11 mouse cellular contexts compared by ENCODE assay signal in the genomic region with DNA sequence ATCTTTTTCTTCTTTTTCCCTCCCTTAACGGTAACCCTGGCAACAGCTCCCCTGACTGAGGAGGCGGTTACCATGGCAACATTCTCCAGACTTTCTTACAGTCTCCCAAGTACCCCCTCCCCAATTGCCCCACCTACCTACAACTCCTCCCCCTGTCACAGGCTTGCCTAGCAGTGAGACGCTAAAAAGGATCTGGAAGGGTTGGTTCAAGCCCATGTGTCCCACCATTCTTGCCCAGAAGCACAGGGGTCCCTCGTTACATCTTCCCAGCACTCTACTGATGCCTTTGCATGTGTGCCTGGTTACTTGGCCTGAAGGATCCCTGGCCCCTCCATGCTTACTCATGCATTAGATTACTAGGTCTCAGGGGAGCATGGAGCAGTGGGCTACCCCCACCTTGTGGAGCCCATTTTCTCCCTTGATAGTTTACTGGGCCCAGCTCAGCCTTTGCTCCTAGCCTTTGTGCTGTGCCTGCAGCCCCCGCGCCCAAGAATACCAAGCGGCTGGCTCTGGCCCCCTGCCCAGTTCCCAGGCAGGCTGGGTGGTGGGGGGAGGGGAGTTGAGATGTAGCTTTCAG. TPM values are rescaled to one million over a fixed set of nuclear protein-coding genes. Genes with fewer than 3 reads are reported as not detected.
DNase-seq lines count a peak whose midpoint lies in the region; ATAC-seq and TF ChIP-seq lines count a peak whose summit lies in the region.
"Had no signal": no experiment of that assay in that cellular context is flagged by ENCODE, and none has a peak within 500 bp of the region (broad histone marks: within the 10 kb centered on the region; RNA-seq: fewer than 3 reads in every experiment).

No protein-coding gene starts in this region.

- WGBS in forebrain, embryonic 13.5 days = 6% methylated on average over 7 of the region's 7 CpGs

- H3K4me2 ChIP-seq in forebrain, embryonic 13.5 days = peak overlapping the region; percentile 95
- H3K4me2 ChIP-seq: embryonic facial prominence, embryonic 15.5 days had no signal

- no peak for TF ChIP-seq CTCF in gastrocnemius, adult 2 months (IDR thresholded peaks at IDR 0.05)

- intact Hi-C loops in gastrocnemius, adult 2 months (cut with DNase I) = no loop called here

- H3K36me3 ChIP-seq in forebrain, embryonic 13.5 days (ENCODE audit: poor library complexity, severe bottlenecking) = peaks cover 45% of the 10 kb centered on the region

- no peaks in the 10 kb centered on the region for H3K27me3 ChIP-seq in forebrain, embryonic 13.5 days
- H3K27me3 ChIP-seq: embryonic facial prominence, embryonic 15.5 days had no signal

- peaks cover 69% of the 10 kb centered on the region for H3K4me1 ChIP-seq in forebrain, embryonic 13.5 days

- H3K9me3 ChIP-seq in forebrain, embryonic 13.5 days (replicated peaks) = no peaks in the 10 kb centered on the region
- H3K9me3 ChIP-seq: embryonic facial prominence, embryonic 15.5 days had no signal

- DNase-seq in gastrocnemius, adult 2 months = peak; percentile 64
- no peak for DNase-seq in gastrocnemius, adult 18-20 months (ENCODE audit: low spot score)
- DNase-seq in brain, adult 2 months (ENCODE audit: low read depth, low spot score) = peak; percentile 91
- DNase-seq in layer of hippocampus, postnatal 14 days (ENCODE audit: low spot score in 2 of 2) = peak; percentile 79 to 85
- DNase-seq in neural tube, embryonic 10.5 days (ENCODE audit: extremely low spot score, low spot score) = peak; percentile 44
- no peak for DNase-seq in urinary bladder, postnatal 10 days (ENCODE audit: low spot score)

- ATAC-seq in forebrain, embryonic 13.5 days = peak; percentile 75
- no peak for ATAC-seq in erythroblast, adult 5-6 weeks (replicated peaks; ENCODE audit: low FRiP score, poor library complexity, severe bottlenecking)

- peak overlapping the region; percentile 58 for H3K9ac ChIP-seq in forebrain, embryonic 13.5 days
- H3K9ac ChIP-seq: embryonic facial prominence, embryonic 15.5 days had no signal

- H3K27ac ChIP-seq in gastrocnemius, adult 2 months = peak overlapping the region; percentile 43
- peak overlapping the region; percentile 98 for H3K27ac ChIP-seq in forebrain, embryonic 13.5 days
- H3K27ac ChIP-seq: embryonic facial prominence, embryonic 15.5 days; macrophage had no signal

- H3K4me3 ChIP-seq in gastrocnemius, adult 2 months = no peak overlapping the region
- peak overlapping the region; percentile 24 for H3K4me3 ChIP-seq in forebrain, embryonic 13.5 days
- H3K4me3 ChIP-seq: embryonic facial prominence, embryonic 15.5 days had no signal

RNA-seq across cellular contexts. Expression of a gene that starts 5.6 kb away (rescaled TPM):
- total RNA-seq in gastrocnemius, adult 2 months (2021) = 10 to 100 TPM; 19.5 to 35.2 TPM
- total RNA-seq in gastrocnemius, adult 18-20 months (2021) = 10 to 100 TPM; 20.2 to 33.2 TPM
- polyA plus RNA-seq in forebrain, embryonic 13.5 days (2015; fragmentation: Nextera tagmentation; extraction: Ambion mirVana) = 470 and 471 TPM in 2 replicates
- 100 to 1,000 TPM; 360 to 376 TPM for total RNA-seq in layer of hippocampus, postnatal 14 days (2021)
- total RNA-seq in erythroblast, adult 5-6 weeks (2015; ENCODE audit: low replicate concordance) = 2.5 and 3.1 TPM in 2 replicates
- 2.6 and 5.4 TPM in 2 replicates for total RNA-seq in erythroblast, adult 5-6 weeks (2017; ENCODE audit: low replicate concordance)

RNA-seq across cellular contexts. Expression of a gene that starts 18.7 kb away (rescaled TPM):
- total RNA-seq in gastrocnemius, adult 2 months (2021) = 1,000 to 10,000 TPM; 2,819 to 3,581 TPM
- total RNA-seq in gastrocnemius, adult 18-20 months (2021) = 1,000 to 10,000 TPM; 2,670 to 3,214 TPM
- 4.5 TPM in 2 replicates for polyA plus RNA-seq in forebrain, embryonic 13.5 days (2015; fragmentation: Nextera tagmentation; extraction: Ambion mirVana)
- total RNA-seq in layer of hippocampus, postnatal 14 days (2021) = 1 to 10 TPM; 1.1 to 1.4 TPM
- total RNA-seq in erythroblast, adult 5-6 weeks (2015; ENCODE audit: low replicate concordance) = not detected in 2 replicates
- not detected in 2 replicates for total RNA-seq in erythroblast, adult 5-6 weeks (2017; ENCODE audit: low replicate concordance)
- polyA plus RNA-seq: macrophage had no signal

RNA-seq across cellular contexts. Expression of a gene that starts 53.1 kb away (rescaled TPM):
- total RNA-seq in gastrocnemius, adult 2 months (2021) = 100 to 1,000 TPM; 158 to 193 TPM
- total RNA-seq in gastrocnemius, adult 18-20 months (2021) = 100 to 1,000 TPM; 192 to 193 TPM
- 112 and 125 TPM in 2 replicates for polyA plus RNA-seq in forebrain, embryonic 13.5 days (2015; fragmentation: Nextera tagmentation; extraction: Ambion mirVana)
- total RNA-seq in layer of hippocampus, postnatal 14 days (2021) = 100 to 1,000 TPM in 1 of 2 experiments, 10 to 100 TPM in 1; 97.8 to 104 TPM
- total RNA-seq in erythroblast, adult 5-6 weeks (2015; ENCODE audit: low replicate concordance) = 226 and 232 TPM in 2 replicates
- total RNA-seq in erythroblast, adult 5-6 weeks (2017; ENCODE audit: low replicate concordance) = 600 and 738 TPM in 2 replicates

RNA-seq across cellular contexts. Expression of a gene that starts 57.3 kb away (rescaled TPM):
- under 1 TPM; 0.20 to 0.43 TPM for total RNA-seq in gastrocnemius, adult 2 months (2021)
- under 1 TPM; 0.40 to 0.43 TPM for total RNA-seq in gastrocnemius, adult 18-20 months (2021)
- polyA plus RNA-seq in forebrain, embryonic 13.5 days (2015; fragmentation: Nextera tagmentation; extraction: Ambion mirVana) = 0.10 TPM in 1 of 2 replicates, not detected in the other
- total RNA-seq in layer of hippocampus, postnatal 14 days (2021) = not detected
- total RNA-seq in erythroblast, adult 5-6 weeks (2015; ENCODE audit: low replicate concordance) = not detected in 2 replicates
- not detected in 2 replicates for total RNA-seq in erythroblast, adult 5-6 weeks (2017; ENCODE audit: low replicate concordance)
- polyA plus RNA-seq: C2C12; embryonic facial prominence, embryonic 15.5 days; macrophage had no signal

Comparison
In these comparisons a context has a peak if more than half of its experiments do, and no peak if none do; other contexts are left out.
1. DNase-seq: peak in gastrocnemius, adult 2 months (single experiment), brain, adult 2 months (single experiment), layer of hippocampus, postnatal 14 days (2 of 2) and neural tube, embryonic 10.5 days (single experiment); none in gastrocnemius, adult 18-20 months (single experiment) and urinary bladder, postnatal 10 days (single experiment).
2. RNA of a gene that starts 5.6 kb away (total RNA-seq): 360 to 376 TPM in layer of hippocampus, postnatal 14 days; 19.5 to 35.2 TPM in gastrocnemius, adult 2 months, 20.2 to 33.2 TPM in gastrocnemius, adult 18-20 months and 2.5 to 5.4 TPM in erythroblast, adult 5-6 weeks; every median in the first group is over 4 times any median in the second.
3. RNA of a gene that starts 18.7 kb away (total RNA-seq): 2,819 to 3,581 TPM in gastrocnemius, adult 2 months and 2,670 to 3,214 TPM in gastrocnemius, adult 18-20 months; 1.1 to 1.4 TPM in layer of hippocampus, postnatal 14 days and not detected in erythroblast, adult 5-6 weeks; every median in the first group is over 1,000 times any median in the second.